Mouse (Mus musculus) liver, embryonic 14.5 days (tissue): Measurements from ENCODE around the gene AI854703. TPM values are rescaled to one million over a fixed set of nuclear protein-coding genes. Genes with fewer than 3 reads are reported as not detected.

Source experiments
- ATAC-seq: fragments of 200-750 bp; cut with Nextera tagmentation; 2 replicates; pipeline ENCODE4 v1.8.0; 2017; ENCODE audit warnings: moderate number of reproducible peaks, mild to moderate bottlenecking, moderate library complexity; ENCODE audit not compliant: insufficient read depth
- DNase-seq, 3 experiments: peaks; one replicate each; pipeline ENCODE4 v3.0.0-alpha.2; 2012 to 2013; ENCODE audit warnings: low read depth in 3 of 3, low spot score in 3 of 3
- H3K27ac ChIP-seq: fragments of 300-500 bp; sonication (generic); 2 replicates; pipeline ENCODE4 v1.5.1; 2014; ENCODE audit warnings: moderate library complexity, mild to moderate bottlenecking, control low read depth, inconsistent platforms
- H3K27me3 ChIP-seq: fragments of 300-500 bp; sonication (generic); 2 replicates; pipeline ENCODE4 v1.6.1; 2014; ENCODE audit warnings: mild to moderate bottlenecking, low read length, moderate library complexity; ENCODE audit not compliant: control insufficient read depth, insufficient read depth
- H3K36me3 ChIP-seq: fragments of 300-500 bp; sonication (generic); replicated peaks from 2 replicates; pipeline ENCODE4 v1.6.1; 2014; ENCODE audit warnings: low read depth; ENCODE audit not compliant: control insufficient read depth, insufficient read depth
- H3K4me1 ChIP-seq, 2 experiments: fragments of 200-500 bp in 1 of 2; fragments of 300-500 bp in 1 of 2; sonication (generic) in 1 of 2; replicated peaks; 2 replicates each; pipeline ENCODE4 v1.6.1; 2012 to 2014; ENCODE audit warnings: antibody characterized with exemption in 1 of 2, inconsistent platforms in 1 of 2, low read length in 1 of 2; ENCODE audit not compliant: control insufficient read depth in 2 of 2, insufficient read depth in 2 of 2
- H3K4me2 ChIP-seq: fragments of 300-500 bp; sonication (generic); 2 replicates; pipeline ENCODE4 v1.6.1; 2014; ENCODE audit warnings: low read depth, mild to moderate bottlenecking, control low read depth, moderate library complexity
- H3K4me3 ChIP-seq, 2 experiments: fragments of 200-500 bp in 1 of 2; fragments of 300-500 bp in 1 of 2; sonication (generic) in 1 of 2; 2 replicates each; pipeline ENCODE4 v1.5.1; 2012 to 2014; ENCODE audit warnings: low read depth in 2 of 2, low read length in 2 of 2, mild to moderate bottlenecking in 2 of 2, control low read depth in 1 of 2, inconsistent platforms in 1 of 2, moderate library complexity in 1 of 2; ENCODE audit not compliant: insufficient read depth in 1 of 2
- H3K9ac ChIP-seq: fragments of 300-500 bp; sonication (generic); replicated peaks from 2 replicates; pipeline ENCODE4 v1.6.1; 2014; ENCODE audit warnings: mild to moderate bottlenecking, control low read depth, moderate library complexity
- H3K9me3 ChIP-seq: fragments of 300-500 bp; sonication (generic); 2 replicates; pipeline ENCODE4 v1.6.1; 2016; ENCODE audit warnings: low read length, mixed read lengths; ENCODE audit not compliant: control insufficient read depth
- CTCF ChIP-seq: IDR thresholded peaks from 2 replicates; pipeline ENCODE4 v1.5.1; 2016; ENCODE audit warnings: antibody characterized with exemption, low read depth, control low read depth
- EP300 ChIP-seq: IDR thresholded peaks from 2 replicates; pipeline ENCODE4 v1.6.1; 2016; ENCODE audit warnings: antibody characterized with exemption, low read depth
- WGBS: fragments of 180-500 bp; shearing (Covaris S2); extraction: QIAGEN DNeasy Blood & Tissue Kit; methylation state at CpG from one replicate; pipeline ENCODE4 v1.1.7; 2014; ENCODE audit not compliant: insufficient replicate concordance; 5-methylcytosine and 5-hydroxymethylcytosine counted together
- polyA plus RNA-seq, 2 experiments: library from polyadenylated mRNA; depleted of rRNA in 1 of 2; stranded (reverse) in 1 of 2; unstranded in 1 of 2; fragments of >200 nt; fragmentation: Nextera tagmentation in 1 of 2; extraction: Ambion mirVana in 1 of 2; gene quantifications; 2 replicates each; pipeline versions ENCODE4 v1.2.1 to v1.2.3; 2012 to 2014

The AI854703 gene
- polyA plus RNA-seq, 2 experiments = 0.06 to 0.31 TPM

DNA sequence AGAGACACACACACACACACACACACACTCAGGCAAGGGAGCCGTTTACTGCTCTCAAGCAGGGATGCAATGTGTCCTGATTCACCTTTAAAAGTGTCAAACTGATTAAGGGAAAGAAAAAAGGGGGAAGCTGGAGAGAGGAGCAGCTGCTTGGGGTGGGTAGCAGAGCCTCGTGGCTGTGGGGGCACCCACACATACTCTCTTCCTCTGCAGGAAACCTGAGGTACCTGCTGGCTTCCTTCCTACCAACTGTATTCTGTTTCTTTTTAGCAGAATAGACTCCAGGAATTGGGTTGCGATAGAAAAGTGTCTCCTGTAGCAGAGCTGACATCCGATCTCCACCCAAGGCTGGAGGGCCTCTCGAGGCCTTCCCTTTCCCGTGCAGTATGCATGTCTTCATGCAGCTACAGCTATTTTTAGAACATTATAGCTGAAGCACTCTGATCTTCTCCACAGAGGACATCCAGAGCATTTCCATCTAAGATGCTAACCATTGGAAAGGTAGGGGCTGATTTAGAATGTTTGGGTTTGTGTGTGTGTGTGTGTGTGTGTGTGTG, 37.3 kb upstream of the AI854703 start, which contains the start of gene Gm45021:
TSS of gene Gm45021 (plus strand) at position 417 of the 557 bp plus-strand sequence.
- no peak for DNase-seq
- 10% methylated on average over 6 of the region's 6 CpGs for WGBS
- H3K27me3 ChIP-seq = no peaks in the 10 kb centered on the region

GRCm38 (mm10) chr6:48591221-48591845, 35.2 kb upstream of the AI854703 start:
- 67% methylated on average over 3 of the region's 3 CpGs for WGBS
- Histone ChIP-seq H3K27me3 (no peaks in the 10 kb centered on the region), H3K9me3 (no peaks in the 10 kb centered on the region), H3K36me3 (no peaks in the 10 kb centered on the region), H3K4me2 (no peak overlapping the region), H3K4me3 (no peak overlapping the region), H3K4me1 (0 out of 4 replicates have a peak, but pooled peaks cover 0 to 2% of the 10 kb centered on the region in 2 experiments), H3K27ac (no peak overlapping the region), H3K9ac (no peak overlapping the region)
- ATAC-seq (no peak), DNase-seq (no peak)
- TF ChIP-seq EP300 (no peak), CTCF (no peak)

More for the DNA sequence above, 37.3 kb upstream of the AI854703 start, which contains the start of gene Gm45021:
- ATAC-seq = no peak
- 0 out of 4 replicates have a peak, but pooled peaks cover 0 to 2% of the 10 kb centered on the region in 2 experiments for H3K4me1 ChIP-seq
- H3K4me3 ChIP-seq = no peak within 1 kb of the TSS
- no peaks in the 10 kb centered on the region for H3K36me3 ChIP-seq
- no peak within 1 kb of the TSS for H3K9ac ChIP-seq
- TF ChIP-seq CTCF (no peak), EP300 (no peak)
- no peaks in the 10 kb centered on the region for H3K9me3 ChIP-seq
- no peak within 1 kb of the TSS for H3K4me2 ChIP-seq
- H3K27ac ChIP-seq = no peak within 1 kb of the TSS

- WGBS = 52% methylated on average over 6 of the region's 6 CpGs
- H3K27me3 ChIP-seq = no peaks in the 10 kb centered on the region
- H3K9ac ChIP-seq = no peak overlapping the region
- ATAC-seq (no peak), DNase-seq (no peak)
- no peak for TF ChIP-seq EP300
- TF ChIP-seq CTCF = no peak
- H3K27ac ChIP-seq = no peak overlapping the region
- no peaks in the 10 kb centered on the region; the same call in 1 of the 2 replicates for H3K9me3 ChIP-seq
- H3K36me3 ChIP-seq = no peaks in the 10 kb centered on the region
- no peak overlapping the region for H3K4me3 ChIP-seq
- no peak overlapping the region for H3K4me2 ChIP-seq
- 0 out of 4 replicates have a peak, but pooled peaks cover 0 to 2% of the 10 kb centered on the region in 2 experiments for H3K4me1 ChIP-seq
Measured at GRCm38 (mm10) chr6:48591871-48592270, 34.7 kb upstream of the AI854703 start.

DNA sequence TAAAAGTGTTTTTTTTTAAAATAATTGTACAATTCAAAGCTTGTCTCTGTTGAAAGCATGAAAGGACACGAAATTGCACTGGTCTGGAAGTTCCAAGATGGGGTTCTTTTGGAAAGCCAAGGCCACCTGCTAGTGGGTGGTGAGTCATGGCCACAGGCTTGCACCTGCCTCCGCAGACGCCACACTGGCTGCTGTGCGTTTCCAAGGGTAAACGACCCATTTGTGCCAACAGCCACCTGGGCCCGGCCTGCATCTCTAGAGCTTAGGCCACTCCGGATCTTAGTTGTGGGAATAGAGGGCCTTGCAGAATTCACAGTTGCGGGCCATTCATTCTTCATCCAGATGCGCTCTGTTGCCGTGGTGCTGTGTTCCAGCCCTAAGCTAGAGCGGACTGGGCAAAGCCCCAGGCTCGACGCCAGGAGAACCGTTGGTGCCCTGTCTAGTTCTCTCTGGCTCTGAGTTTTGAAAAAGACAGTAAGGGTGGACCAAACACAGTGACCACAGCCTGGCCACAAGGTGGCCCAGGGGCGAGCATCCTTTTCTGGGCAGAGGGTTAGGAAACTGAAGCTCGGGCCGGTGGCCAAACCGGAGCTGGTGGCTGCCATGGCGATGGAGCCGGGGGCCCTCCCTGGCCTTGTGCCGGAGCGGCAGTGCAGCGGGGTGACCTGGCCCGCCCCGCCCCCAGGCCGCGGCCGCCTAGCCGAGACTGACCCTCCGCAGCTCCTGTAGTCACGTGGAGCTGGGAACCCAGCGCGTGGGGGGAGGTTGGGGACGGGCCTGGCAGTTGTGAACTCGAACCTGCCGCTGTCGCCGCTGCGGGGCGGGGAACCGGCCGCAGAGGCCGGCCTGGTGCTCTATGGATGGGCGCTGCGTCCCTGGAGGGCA, 33.2 kb upstream of the AI854703 start, which contains the start of the genes Repin1 and Gm44965:
TSS of gene Repin1 (plus strand) at position 726 of the 885 bp plus-strand sequence.
TSS of gene Gm44965 (plus strand) at position 784 of the 885 bp plus-strand sequence.
- no peak for TF ChIP-seq EP300
- 0 out of 2 replicates have a peak, but pooled peaks have one; percentile 29 for TF ChIP-seq CTCF
- Histone ChIP-seq H3K4me1 (0 out of 4 replicates have a peak, but pooled peaks cover 0 to 2% of the 10 kb centered on the region in 2 experiments), H3K4me3 (peak within 1 kb of the TSS; percentile 61 to 62), H3K36me3 (no peaks in the 10 kb centered on the region; the same call in 1 of the 2 replicates), H3K4me2 (peak within 1 kb of the TSS; percentile 66), H3K9me3 (no peaks in the 10 kb centered on the region; the same call in 1 of the 2 replicates), H3K27me3 (no peaks in the 10 kb centered on the region), H3K27ac (no peak within 1 kb of the TSS), H3K9ac (peak within 1 kb of the TSS; percentile 56)
- 9% methylated on average over 45 of the region's 45 CpGs for WGBS
- peak; percentile 82 for ATAC-seq
- DNase-seq = peak; percentile 37 to 52 (median 37)
